Mouse (Mus musculus) urinary bladder, postnatal 25 days (tissue): ENCODE measurements around the gene Mlf1.

ENCODE experiments used
- DNase-seq: peaks from one replicate; pipeline ENCODE4 v3.0.0; 2022; ENCODE audit warnings: low spot score

Mlf1 gene

GRCm38 (mm10) chr3:67373872-67374271 lies at the start of gene Mlf1:
Mlf1 (plus strand) TSS chr3:67374097.
- DNase-seq = peak; percentile 77

- no peak for DNase-seq
Measured at GRCm38 (mm10) chr3:67339558-67339957, 34.3 kb upstream of the Mlf1 start.

GRCm38 (mm10) chr3:67340921-67341320 lies 33.0 kb upstream of the Mlf1 start:
- DNase-seq = no peak

GRCm38 (mm10) chr3:67343004-67343662 lies 30.8 kb upstream of the Mlf1 start:
- no peak for DNase-seq

- DNase-seq = peak; percentile 22
Measured at GRCm38 (mm10) chr3:67344599-67344998, 29.3 kb upstream of the Mlf1 start.

- no peak for DNase-seq
Measured at GRCm38 (mm10) chr3:67346674-67347073, 27.2 kb upstream of the Mlf1 start.

GRCm38 (mm10) chr3:67351406-67352127 lies 22.3 kb upstream of the Mlf1 start:
- DNase-seq = no peak

- DNase-seq = peak; percentile 37
Measured at GRCm38 (mm10) chr3:67352128-67352762, 21.7 kb upstream of the Mlf1 start.

- DNase-seq = no peak
Measured at GRCm38 (mm10) chr3:67352763-67353149, 21.1 kb upstream of the Mlf1 start.

GRCm38 (mm10) chr3:67358376-67358775 lies 15.5 kb upstream of the Mlf1 start:
- DNase-seq = no peak

GRCm38 (mm10) chr3:67366087-67366892 lies 7.6 kb upstream of the Mlf1 start:
- no peak for DNase-seq

GRCm38 (mm10) chr3:67367481-67367880 lies 6.4 kb upstream of the Mlf1 start:
- no peak for DNase-seq

GRCm38 (mm10) chr3:67369407-67370079 lies 4.4 kb upstream of the Mlf1 start:
- no peak for DNase-seq

GRCm38 (mm10) chr3:67372194-67372593 lies 1.7 kb upstream of the Mlf1 start:
- no peak for DNase-seq

GRCm38 (mm10) chr3:67372781-67373180 lies 1.1 kb upstream of the Mlf1 start:
- no peak for DNase-seq

- DNase-seq = no peak
Measured at GRCm38 (mm10) chr3:67374360-67374778, 472 bp downstream of the Mlf1 start.

GRCm38 (mm10) chr3:67375063-67375462 lies 1.2 kb downstream of the Mlf1 start, which contains the start of gene Gm17402:
Gm17402 (minus strand) TSS chr3:67375163.
- DNase-seq = no peak

- no peak for DNase-seq
Measured at GRCm38 (mm10) chr3:67378215-67378614, 4.3 kb downstream of the Mlf1 start.

- no peak for DNase-seq
Measured at GRCm38 (mm10) chr3:67429338-67429998, 55.6 kb downstream of the Mlf1 start.

- peak; percentile 88 for DNase-seq
Measured at GRCm38 (mm10) chr3:67429999-67430380, 56.1 kb downstream of the Mlf1 start, which contains the start of gene Gfm1. Gfm1 (plus strand) TSS chr3:67430096.

- DNase-seq = no peak
Measured at GRCm38 (mm10) chr3:67434011-67434410, 60.1 kb downstream of the Mlf1 start.
